Mouse (Mus musculus) brain, embryonic 14.5 days (tissue): ENCODE results near the gene Cnpy4. TPM values are rescaled to one million over a fixed set of nuclear protein-coding genes. Genes with fewer than 3 reads are reported as not detected.
"Not testable (repeated sequence)": the region's sequence is repeated elsewhere in the genome, so short reads cannot be mapped to it uniquely, and the experiment has no call there.

ENCODE experiments used
- DNase-seq: peaks from one replicate; pipeline ENCODE4 v3.0.0-alpha.2; 2011; ENCODE audit warnings: low read depth
- CTCF ChIP-seq: fragments of 200-500 bp; IDR thresholded peaks from 2 replicates; pipeline ENCODE4 v1.5.1; 2012; ENCODE audit warnings: inconsistent platforms, mild to moderate bottlenecking, moderate library complexity, borderline replicate concordance; ENCODE audit not compliant: insufficient read depth, insufficient read length; ENCODE audit errors: extremely low read depth
- POLR2A ChIP-seq: fragments of 200-500 bp; IDR thresholded peaks from 2 replicates; pipeline ENCODE4 v1.6.1; 2012; ENCODE audit warnings: mild to moderate bottlenecking, inconsistent platforms, borderline replicate concordance; ENCODE audit not compliant: poor library complexity, insufficient read depth, insufficient read length, severe bottlenecking; ENCODE audit errors: extremely low read depth
- polyA plus RNA-seq: library from polyadenylated mRNA; depleted of rRNA; stranded (reverse); fragments of >200 nt; gene quantifications from 2 replicates; pipeline ENCODE4 v1.2.3, GENCODE M21; 2012; rRNA removed

Gene Cnpy4
- polyA plus RNA-seq, 1 experiment = 22.7 TPM

GRCm38 (mm10) chr5:138207873-138208272 lies 20.6 kb downstream of the Cnpy4 start:
- TF ChIP-seq CTCF (no peak), POLR2A (no peak)
- DNase-seq = no peak

GRCm38 (mm10) chr5:138216632-138217031 lies 29.3 kb downstream of the Cnpy4 start:
- DNase-seq = not testable (repeated sequence)

GRCm38 (mm10) chr5:138219864-138220263 lies 32.6 kb downstream of the Cnpy4 start:
- no peak for DNase-seq
- TF ChIP-seq CTCF (no peak), POLR2A (no peak)

GRCm38 (mm10) chr5:138222111-138222510 lies 34.8 kb downstream of the Cnpy4 start:
- TF ChIP-seq CTCF (peak; percentile 85), POLR2A (no peak)
- DNase-seq = peak; percentile 76

GRCm38 (mm10) chr5:138223287-138223686 lies 36.0 kb downstream of the Cnpy4 start:
- peak; percentile 1 for DNase-seq
- no peak for TF ChIP-seq POLR2A
- no peak for TF ChIP-seq CTCF

- DNase-seq = no peak
- TF ChIP-seq POLR2A (no peak), CTCF (no peak)
Observed at GRCm38 (mm10) chr5:138225700-138226099, 38.4 kb downstream of the Cnpy4 start, which contains the start of gene Nxpe5. Gene Nxpe5 (plus strand): TSS chr5:138225898.

- no peak for DNase-seq
- TF ChIP-seq POLR2A (no peak), CTCF (no peak)
Observed at GRCm38 (mm10) chr5:138226491-138226890, 39.2 kb downstream of the Cnpy4 start.

GRCm38 (mm10) chr5:138227367-138227766 lies 40.1 kb downstream of the Cnpy4 start:
- no peak for DNase-seq
- TF ChIP-seq CTCF = no peak
- TF ChIP-seq POLR2A = no peak

- TF ChIP-seq CTCF (peak; percentile 45; the same call in 1 of the 2 replicates), POLR2A (no peak)
- peak; percentile 5 for DNase-seq
Observed at GRCm38 (mm10) chr5:138228026-138228425, 40.7 kb downstream of the Cnpy4 start.

GRCm38 (mm10) chr5:138229511-138229910 lies 42.2 kb downstream of the Cnpy4 start:
- DNase-seq = no peak
- TF ChIP-seq POLR2A (no peak), CTCF (no peak)

GRCm38 (mm10) chr5:138233778-138234177 lies 46.5 kb downstream of the Cnpy4 start:
- TF ChIP-seq CTCF (no peak), POLR2A (no peak)
- no peak for DNase-seq

- TF ChIP-seq CTCF = no peak
- TF ChIP-seq POLR2A = no peak
- no peak for DNase-seq
Observed at GRCm38 (mm10) chr5:138234224-138234623, 46.9 kb downstream of the Cnpy4 start.

GRCm38 (mm10) chr5:138241511-138241910 lies 54.2 kb downstream of the Cnpy4 start:
- no peak for TF ChIP-seq POLR2A
- no peak for DNase-seq

Other genes with a start within 250 kb of the Cnpy4 start
- gene Gjc3, start 224.4 kb upstream of the Cnpy4 start, polyA plus RNA-seq = 0.39 and 0.82 TPM in 2 replicates
- gene Azgp1, start 206.0 kb upstream of the Cnpy4 start, polyA plus RNA-seq = 0.08 TPM in 1 of 2 replicates, not detected in the other
- not detected in 2 replicates for gene Smok3a, start 166.2 kb upstream of the Cnpy4 start, polyA plus RNA-seq
- gene Smok3b, start 166.1 kb upstream of the Cnpy4 start, polyA plus RNA-seq = not detected in 2 replicates
- not detected in 2 replicates for gene Smok3c, start 134.3 kb upstream of the Cnpy4 start, polyA plus RNA-seq
- gene Zkscan1, start 102.4 kb upstream of the Cnpy4 start, polyA plus RNA-seq = 15.8 and 24.1 TPM in 2 replicates
- gene Zscan21, start 70.6 kb upstream of the Cnpy4 start, polyA plus RNA-seq = 63.8 and 66.3 TPM in 2 replicates
- gene Zfp113, start 31.7 kb upstream of the Cnpy4 start, polyA plus RNA-seq = 10.3 and 11.9 TPM in 2 replicates
- 134 and 144 TPM in 2 replicates for gene Cops6, start 26.4 kb upstream of the Cnpy4 start, polyA plus RNA-seq
- 60.2 and 77.6 TPM in 2 replicates for gene Ap4m1, start 15.5 kb upstream of the Cnpy4 start, polyA plus RNA-seq
- gene Mcm7, start 15.1 kb upstream of the Cnpy4 start, polyA plus RNA-seq = 111 and 146 TPM in 2 replicates
- 89.7 and 128 TPM in 2 replicates for gene Taf6, start within 50 bp of the Cnpy4 start, polyA plus RNA-seq
- 10.3 and 11.8 TPM in 2 replicates for gene Mblac1, start 6.8 kb downstream of the Cnpy4 start, polyA plus RNA-seq
- gene Nxpe5, start 38.4 kb downstream of the Cnpy4 start, polyA plus RNA-seq = 0.03 and 0.04 TPM in 2 replicates
- 120 and 151 TPM in 2 replicates for gene Lamtor4, start 68.0 kb downstream of the Cnpy4 start, polyA plus RNA-seq
- gene BC037034, start 76.5 kb downstream of the Cnpy4 start, polyA plus RNA-seq = 131 and 172 TPM in 2 replicates
- 0.58 and 0.63 TPM in 2 replicates for gene Gal3st4, start 85.4 kb downstream of the Cnpy4 start, polyA plus RNA-seq
- 0.44 and 0.48 TPM in 2 replicates for gene Gm43720, start 92.5 kb downstream of the Cnpy4 start, polyA plus RNA-seq
- 564 and 797 TPM in 2 replicates for gene Gpc2, start 92.5 kb downstream of the Cnpy4 start, polyA plus RNA-seq
- 19.6 TPM in 2 replicates for gene Stag3, start 92.8 kb downstream of the Cnpy4 start, polyA plus RNA-seq
- gene Pvrig, start 154.5 kb downstream of the Cnpy4 start, polyA plus RNA-seq = 0.06 and 0.25 TPM in 2 replicates